Mouse (Mus musculus) limb, embryonic 15.5 days (tissue): ENCODE measurements around the gene Mettl13. TPM values are rescaled to one million over a fixed set of nuclear protein-coding genes. Genes with fewer than 3 reads are reported as not detected.
A peak's percentile ranks its signal among the peaks of the same experiment; 100 is the strongest.

Experiments
- ATAC-seq: fragments of 200-750 bp; cut with Nextera tagmentation; 2 replicates; pipeline ENCODE4 v1.8.0; 2017; ENCODE audit warnings: low read depth, moderate TSS enrichment; ENCODE audit not compliant: insufficient number of reproducible peaks, low FRiP score, low TSS enrichment
- H3K27ac ChIP-seq: fragments of 300-500 bp; sonication (generic); 2 replicates; pipeline ENCODE4 v1.5.1; 2015; ENCODE audit warnings: moderate library complexity, mild to moderate bottlenecking, inconsistent platforms
- H3K27me3 ChIP-seq: fragments of 300-500 bp; sonication (generic); 2 replicates; pipeline ENCODE4 v1.6.1; 2015; ENCODE audit warnings: inconsistent platforms
- H3K36me3 ChIP-seq: fragments of 300-500 bp; sonication (generic); 2 replicates; pipeline ENCODE4 v1.6.1; 2015; ENCODE audit warnings: inconsistent platforms
- H3K4me1 ChIP-seq: fragments of 300-500 bp; sonication (generic); 2 replicates; pipeline ENCODE4 v1.6.1; 2015; ENCODE audit warnings: inconsistent platforms
- H3K4me2 ChIP-seq: fragments of 300-500 bp; sonication (generic); 2 replicates; pipeline ENCODE4 v1.6.1; 2015; ENCODE audit warnings: mild to moderate bottlenecking, inconsistent platforms
- H3K4me3 ChIP-seq: fragments of 300-500 bp; sonication (generic); 2 replicates; pipeline ENCODE4 v1.5.1; 2015; ENCODE audit warnings: mild to moderate bottlenecking, inconsistent platforms
- H3K9ac ChIP-seq: fragments of 300-500 bp; sonication (generic); 2 replicates; pipeline ENCODE4 v1.6.1; 2015; ENCODE audit warnings: inconsistent platforms
- H3K9me3 ChIP-seq: fragments of 300-500 bp; sonication (generic); 2 replicates; pipeline ENCODE4 v1.6.1; 2016; ENCODE audit warnings: inconsistent platforms
- WGBS: fragments of 180-500 bp; shearing (Covaris S2); methylation state at CpG from one replicate; pipeline ENCODE4 v1.1.7; 2015; 5-methylcytosine and 5-hydroxymethylcytosine counted together
- polyA plus RNA-seq: library from polyadenylated mRNA; unstranded; fragments of >200 nt; fragmentation: Nextera tagmentation; extraction: Ambion mirVana; gene quantifications from 2 replicates; pipeline ENCODE4 v1.2.1, GENCODE M21; 2015

Mettl13 gene
- polyA plus RNA-seq: 23.0 and 25.6 TPM in 2 replicates

DNA sequence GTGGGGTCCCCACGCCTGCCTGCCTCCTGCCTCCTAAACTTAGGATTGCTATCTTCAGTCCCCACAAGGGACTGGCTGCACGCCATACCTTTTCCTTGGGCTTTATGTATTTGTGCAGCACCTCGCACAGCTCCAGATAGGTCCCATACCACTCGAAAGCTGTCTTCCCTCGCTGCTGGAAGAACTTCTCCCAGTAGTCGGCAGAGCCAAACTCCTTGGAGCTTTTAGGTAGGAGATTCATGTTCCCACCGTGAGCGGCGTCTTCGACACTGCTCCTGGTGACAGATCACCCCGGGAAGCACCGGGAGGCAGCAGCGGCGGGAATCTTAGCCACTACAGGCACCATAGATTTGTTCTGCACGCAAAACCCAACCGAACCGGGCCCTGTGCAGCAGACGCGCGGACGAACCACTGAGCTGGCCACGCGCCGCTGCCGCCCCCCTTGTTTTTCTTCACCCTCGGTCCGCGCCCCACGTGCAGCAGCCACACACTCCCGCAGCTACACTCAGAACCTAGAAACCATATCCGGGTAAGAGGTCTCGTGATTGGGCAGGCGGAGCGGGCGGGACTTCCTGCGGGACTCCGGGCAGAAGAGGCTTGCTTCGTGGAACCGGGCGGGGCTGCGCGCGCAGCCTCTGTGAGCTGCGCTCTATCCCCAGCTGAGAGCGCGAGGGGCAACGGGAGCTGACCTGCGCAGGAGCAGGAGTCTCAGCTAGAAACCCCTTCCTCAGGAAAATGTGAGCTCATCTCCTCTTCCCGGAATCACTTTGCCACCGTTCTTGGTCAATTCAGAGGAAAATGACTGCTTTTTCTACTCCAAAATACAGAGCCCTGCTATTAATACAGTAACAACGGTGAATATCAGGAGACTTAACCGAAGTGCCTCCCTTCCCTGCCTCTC lies at the start of gene Mettl13:
Mettl13 (minus strand) TSS at position 536 of the 901 bp plus-strand sequence.
- Histone ChIP-seq H3K4me3 (peak within 1 kb of the TSS; percentile 83), H3K36me3 (peaks cover 29% of the 10 kb centered on the region), H3K4me2 (peak within 1 kb of the TSS; percentile 84), H3K27ac (peak within 1 kb of the TSS; percentile 81), H3K9ac (peak within 1 kb of the TSS; percentile 58), H3K27me3 (no peaks in the 10 kb centered on the region), H3K4me1 (peaks cover 20% of the 10 kb centered on the region), H3K9me3 (no peaks in the 10 kb centered on the region)
- WGBS: under 1% methylated on average over 52 of the region's 52 CpGs
- ATAC-seq: peak; percentile 96

DNA sequence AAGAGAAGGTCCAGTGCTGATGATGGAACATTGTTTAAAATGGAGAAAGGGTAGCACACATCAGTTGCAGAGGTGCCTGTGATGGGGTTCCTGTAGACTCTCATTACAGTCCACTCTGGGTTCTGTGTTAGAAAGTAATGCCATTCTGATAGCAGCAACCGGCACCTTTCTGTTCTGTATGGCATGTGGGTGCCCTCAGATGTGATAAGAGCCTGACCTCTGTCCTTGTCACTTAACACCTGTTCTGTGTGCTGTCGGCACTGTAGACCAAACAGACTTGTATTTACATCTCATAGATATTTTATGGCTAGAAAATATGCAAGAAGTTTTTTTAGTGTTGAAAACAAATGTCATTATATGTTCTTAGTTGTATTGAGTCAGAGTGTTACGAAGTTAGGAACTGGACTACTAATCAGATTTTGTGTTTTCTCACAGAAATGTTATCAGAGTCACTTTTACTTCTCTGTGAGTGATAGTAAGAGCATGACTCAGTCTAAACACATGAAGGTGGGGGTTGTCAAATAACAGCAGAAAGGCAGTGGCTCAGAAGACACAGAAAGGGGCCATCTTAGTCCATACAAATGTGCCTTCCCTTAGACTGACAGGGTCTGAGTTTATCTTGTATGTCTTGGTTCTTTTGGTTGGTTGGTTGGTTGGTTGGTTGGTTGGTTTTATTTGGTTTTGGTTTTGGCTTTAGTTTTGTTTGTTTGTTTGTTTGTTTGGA lies 49.2 kb upstream of the Mettl13 start:
- Histone ChIP-seq H3K4me2 (no peak overlapping the region), H3K4me1 (no peaks in the 10 kb centered on the region), H3K9me3 (no peaks in the 10 kb centered on the region), H3K27ac (no peak overlapping the region), H3K36me3 (peaks cover 38% of the 10 kb centered on the region), H3K9ac (no peak overlapping the region), H3K27me3 (no peaks in the 10 kb centered on the region), H3K4me3 (no peak overlapping the region)
- ATAC-seq: no peak
- WGBS: 80% methylated on average over 3 of the region's 3 CpGs

- no peak for ATAC-seq
Observed at GRCm38 (mm10) chr1:162590415-162590997, 42.2 kb upstream of the Mettl13 start.

GRCm38 (mm10) chr1:162589443-162589842 lies 41.1 kb upstream of the Mettl13 start:
- H3K4me2 ChIP-seq: no peak overlapping the region
- peaks cover 26% of the 10 kb centered on the region for H3K36me3 ChIP-seq
- H3K9me3 ChIP-seq: no peaks in the 10 kb centered on the region
- H3K27ac ChIP-seq: no peak overlapping the region
- WGBS: 17% methylated on average over 9 of the region's 9 CpGs
- no peak overlapping the region for H3K4me3 ChIP-seq
- no peaks in the 10 kb centered on the region for H3K4me1 ChIP-seq
- no peak overlapping the region for H3K9ac ChIP-seq
- H3K27me3 ChIP-seq: no peaks in the 10 kb centered on the region
- no peak for ATAC-seq

More at GRCm38 (mm10) chr1:162590415-162590997, 42.2 kb upstream of the Mettl13 start:
- Histone ChIP-seq H3K36me3 (peaks cover 24% of the 10 kb centered on the region), H3K27me3 (no peaks in the 10 kb centered on the region), H3K4me2 (no peak overlapping the region), H3K4me1 (no peaks in the 10 kb centered on the region), H3K4me3 (no peak overlapping the region), H3K27ac (no peak overlapping the region), H3K9me3 (no peaks in the 10 kb centered on the region), H3K9ac (no peak overlapping the region)
- WGBS: 76% methylated on average over 8 of the region's 8 CpGs

GRCm38 (mm10) chr1:162588606-162589005 lies 40.3 kb upstream of the Mettl13 start:
- Histone ChIP-seq H3K27ac (no peak overlapping the region), H3K4me1 (no peaks in the 10 kb centered on the region)
- 72% methylated on average over 3 of the region's 3 CpGs for WGBS

GRCm38 (mm10) chr1:162586282-162586681 lies 37.9 kb upstream of the Mettl13 start:
- no peak for ATAC-seq
- Histone ChIP-seq H3K9me3 (no peaks in the 10 kb centered on the region), H3K27ac (no peak overlapping the region), H3K36me3 (peaks cover 16% of the 10 kb centered on the region), H3K4me1 (no peaks in the 10 kb centered on the region), H3K27me3 (no peaks in the 10 kb centered on the region), H3K4me3 (no peak overlapping the region), H3K9ac (no peak overlapping the region), H3K4me2 (no peak overlapping the region)
- 78% methylated on average over 4 of the region's 4 CpGs for WGBS

More at GRCm38 (mm10) chr1:162588606-162589005, 40.3 kb upstream of the Mettl13 start:
- H3K9me3 ChIP-seq: no peaks in the 10 kb centered on the region
- H3K4me3 ChIP-seq: no peak overlapping the region
- peaks cover 30% of the 10 kb centered on the region for H3K36me3 ChIP-seq
- H3K27me3 ChIP-seq: no peaks in the 10 kb centered on the region
- no peak for ATAC-seq
- no peak overlapping the region for H3K4me2 ChIP-seq
- H3K9ac ChIP-seq: no peak overlapping the region

- no peak overlapping the region for H3K27ac ChIP-seq
- H3K4me3 ChIP-seq: no peak overlapping the region
- H3K4me1 ChIP-seq: no peaks in the 10 kb centered on the region
- H3K9ac ChIP-seq: no peak overlapping the region
- H3K9me3 ChIP-seq: no peaks in the 10 kb centered on the region
- no peak overlapping the region for H3K4me2 ChIP-seq
- WGBS: 80% methylated on average over 2 of the region's 2 CpGs
- H3K36me3 ChIP-seq: peaks cover 27% of the 10 kb centered on the region
- no peaks in the 10 kb centered on the region for H3K27me3 ChIP-seq
- ATAC-seq: no peak
Observed at GRCm38 (mm10) chr1:162582884-162583283, 34.5 kb upstream of the Mettl13 start.

DNA sequence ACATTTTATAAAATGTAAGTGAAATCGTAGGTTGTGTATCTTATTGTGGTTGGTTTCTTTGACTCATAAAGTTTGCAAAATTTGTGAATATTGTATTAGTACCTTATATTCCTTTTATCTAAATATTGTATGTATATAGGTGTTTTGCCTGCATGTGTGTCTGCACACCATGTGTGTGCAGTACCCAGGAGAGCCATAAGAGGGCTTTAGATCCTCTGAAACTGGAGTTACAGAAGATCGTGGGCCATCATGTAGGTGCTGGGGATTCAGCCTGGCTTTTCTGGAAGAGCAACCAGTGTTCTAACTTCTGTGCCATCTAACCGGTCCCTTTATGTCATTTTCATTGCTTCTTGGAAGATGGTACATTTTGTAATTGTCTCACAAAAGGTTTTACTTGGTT lies 26.7 kb upstream of the Mettl13 start:
- no peak for ATAC-seq
- Histone ChIP-seq H3K9ac (no peak overlapping the region), H3K4me1 (no peaks in the 10 kb centered on the region), H3K4me3 (no peak overlapping the region), H3K9me3 (peaks cover 5% of the 10 kb centered on the region; the same call in 1 of the 2 replicates), H3K36me3 (peaks cover 41% of the 10 kb centered on the region), H3K27me3 (no peaks in the 10 kb centered on the region), H3K4me2 (no peak overlapping the region), H3K27ac (no peak overlapping the region)
- 94% methylated on average over 3 of the region's 3 CpGs for WGBS

- Histone ChIP-seq H3K4me1 (0 out of 2 replicates have a peak, but pooled peaks cover 3% of the 10 kb centered on the region), H3K27me3 (no peaks in the 10 kb centered on the region), H3K9me3 (peaks cover 5% of the 10 kb centered on the region; the same call in 1 of the 2 replicates), H3K4me3 (peak overlapping the region; percentile 97), H3K9ac (peak overlapping the region; percentile 99), H3K36me3 (peaks cover 13% of the 10 kb centered on the region), H3K27ac (peak overlapping the region; percentile 95), H3K4me2 (peak overlapping the region; percentile 56)
- under 1% methylated on average over 46 of the region's 46 CpGs for WGBS
- ATAC-seq: no peak
Observed at GRCm38 (mm10) chr1:162570931-162571601, 22.7 kb upstream of the Mettl13 start.

- Histone ChIP-seq H3K36me3 (peaks cover 13% of the 10 kb centered on the region), H3K9ac (peak within 1 kb of the TSS; percentile 99), H3K4me2 (peak within 1 kb of the TSS; percentile 64), H3K27ac (peak within 1 kb of the TSS; percentile 95), H3K9me3 (peaks cover 5% of the 10 kb centered on the region; the same call in 1 of the 2 replicates), H3K4me1 (0 out of 2 replicates have a peak, but pooled peaks cover 3% of the 10 kb centered on the region), H3K4me3 (peak within 1 kb of the TSS; percentile 97), H3K27me3 (no peaks in the 10 kb centered on the region)
- peak; percentile 97 for ATAC-seq
- under 1% methylated on average over 38 of the region's 43 CpGs for WGBS
Observed at GRCm38 (mm10) chr1:162570260-162570748, 22.0 kb upstream of the Mettl13 start, which contains the start of gene Vamp4. Vamp4 (plus strand) TSS chr1:162570515.

- Histone ChIP-seq H3K9ac (no peak overlapping the region), H3K4me1 (0 out of 2 replicates have a peak, but pooled peaks cover 3% of the 10 kb centered on the region), H3K36me3 (no peaks in the 10 kb centered on the region), H3K27ac (no peak overlapping the region), H3K4me3 (no peak overlapping the region), H3K4me2 (no peak overlapping the region), H3K9me3 (no peaks in the 10 kb centered on the region), H3K27me3 (no peaks in the 10 kb centered on the region)
- no peak for ATAC-seq
- 34% methylated on average over 3 of the region's 3 CpGs for WGBS
Observed at GRCm38 (mm10) chr1:162567351-162567750, 19.0 kb upstream of the Mettl13 start.
